Mouse (Mus musculus) embryonic facial prominence, embryonic 10.5 days (tissue): ENCODE measurements at regions not wholly inside any gene's neighbourhood (a gene's known extent, or its start where the extent isn't known, plus 50 kb on each side); places are given as distances from the start of the nearest gene placed in this dataset.

ENCODE experiments used
- DNase-seq: peaks from one replicate; pipeline ENCODE4 v3.0.0-alpha.2; 2017; ENCODE audit warnings: low spot score
- H3K27ac ChIP-seq: fragments of 300-500 bp; sonication (generic); replicated peaks from 2 replicates; pipeline ENCODE4 v1.5.1; 2016; ENCODE audit warnings: mild to moderate bottlenecking
- H3K27me3 ChIP-seq: fragments of 300-500 bp; sonication (generic); replicated peaks from 2 replicates; pipeline ENCODE4 v1.6.1; 2016; ENCODE audit warnings: low read depth, mild to moderate bottlenecking; ENCODE audit not compliant: poor library complexity, severe bottlenecking
- H3K36me3 ChIP-seq: fragments of 300-500 bp; sonication (generic); replicated peaks from 2 replicates; pipeline ENCODE4 v1.6.1; 2016; ENCODE audit warnings: mild to moderate bottlenecking, moderate library complexity
- H3K4me1 ChIP-seq: fragments of 300-500 bp; sonication (generic); 2 replicates; pipeline ENCODE4 v1.6.1; 2016
- H3K4me3 ChIP-seq: fragments of 300-500 bp; sonication (generic); 2 replicates; pipeline ENCODE4 v1.5.1; 2016; ENCODE audit warnings: mild to moderate bottlenecking, moderate library complexity
- H3K9me3 ChIP-seq: fragments of 300-500 bp; sonication (generic); 2 replicates; pipeline ENCODE4 v1.6.1; 2016; ENCODE audit warnings: mild to moderate bottlenecking
- WGBS: fragments of 180-500 bp; shearing (Covaris S2); methylation state at CpG from one replicate; pipeline ENCODE4 v1.1.7; 2016; 5-methylcytosine and 5-hydroxymethylcytosine counted together

DNA sequence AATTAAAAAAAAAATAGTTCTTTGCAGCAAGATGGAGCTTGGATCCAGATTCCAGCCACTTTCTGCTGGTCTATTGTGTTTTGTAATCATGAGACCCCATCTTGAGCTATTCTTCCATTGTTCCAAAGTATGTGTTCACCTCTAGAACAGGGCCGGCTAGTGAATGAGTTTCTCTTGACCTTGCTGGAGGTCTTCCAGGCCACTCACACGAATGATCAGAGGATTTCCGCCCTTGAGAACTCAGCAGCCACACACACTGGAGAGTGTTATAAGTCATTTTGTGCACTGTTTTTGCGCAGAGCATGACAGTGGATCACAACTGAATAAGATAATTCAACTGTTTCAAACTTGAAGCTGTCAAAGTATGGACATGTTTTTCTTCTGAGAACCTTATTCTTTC lies 110.5 kb downstream of the Tbx4 start:
- H3K36me3 ChIP-seq = no peaks in the 10 kb centered on the region
- peaks cover 36% of the 10 kb centered on the region for H3K27me3 ChIP-seq
- WGBS = 83% methylated on average over 4 of the region's 4 CpGs
- H3K4me1 ChIP-seq = peaks cover 14% of the 10 kb centered on the region
- no peak for DNase-seq
- no peaks in the 10 kb centered on the region for H3K9me3 ChIP-seq
- no peak overlapping the region for H3K27ac ChIP-seq
- no peak overlapping the region for H3K4me3 ChIP-seq

GRCm38 (mm10) chr11:86003341-86003740 lies 117.1 kb downstream of the Tbx4 start:
- H3K4me1 ChIP-seq = no peaks in the 10 kb centered on the region
- no peak overlapping the region for H3K27ac ChIP-seq
- no peaks in the 10 kb centered on the region for H3K9me3 ChIP-seq
- no peak overlapping the region for H3K4me3 ChIP-seq
- WGBS = 89% methylated on average over 7 of the region's 7 CpGs
- no peaks in the 10 kb centered on the region for H3K27me3 ChIP-seq
- no peaks in the 10 kb centered on the region for H3K36me3 ChIP-seq
- DNase-seq = no peak

- H3K4me1 ChIP-seq = no peaks in the 10 kb centered on the region
- WGBS = 83% methylated on average over 2 of the region's 2 CpGs
Measured at GRCm38 (mm10) chr11:86005284-86005683, 119.1 kb downstream of the Tbx4 start.

GRCm38 (mm10) chr11:86005899-86006445 lies 119.8 kb downstream of the Tbx4 start:
- Histone ChIP-seq H3K4me1 (no peaks in the 10 kb centered on the region), H3K4me3 (no peak overlapping the region)
- WGBS = 85% methylated on average over 9 of the region's 9 CpGs

More at GRCm38 (mm10) chr11:86005284-86005683, 119.1 kb downstream of the Tbx4 start:
- no peak for DNase-seq
- no peaks in the 10 kb centered on the region for H3K27me3 ChIP-seq
- no peaks in the 10 kb centered on the region for H3K36me3 ChIP-seq
- no peaks in the 10 kb centered on the region for H3K9me3 ChIP-seq
- no peak overlapping the region for H3K4me3 ChIP-seq
- no peak overlapping the region for H3K27ac ChIP-seq

DNA sequence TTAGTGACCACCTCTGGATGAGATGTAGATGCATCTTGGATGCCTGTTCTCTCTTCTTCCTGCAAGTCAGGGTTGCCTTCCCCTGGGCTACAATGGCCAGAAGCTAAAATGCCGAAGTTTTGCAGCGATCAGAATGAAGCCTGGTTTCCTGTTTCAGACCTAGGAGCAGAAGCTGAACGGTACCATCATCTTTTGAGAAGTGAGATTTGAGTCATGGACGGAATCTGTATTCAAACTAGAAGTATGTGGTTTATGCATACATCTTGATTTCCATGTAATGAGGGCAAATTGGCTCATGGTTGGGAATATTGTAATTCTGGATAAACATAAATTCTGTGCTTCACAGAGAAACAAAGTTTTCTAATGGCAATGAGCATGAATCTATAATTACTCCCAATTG lies 120.6 kb downstream of the Tbx4 start:
- DNase-seq = no peak
- no peaks in the 10 kb centered on the region for H3K4me1 ChIP-seq
- no peak overlapping the region for H3K27ac ChIP-seq
- no peaks in the 10 kb centered on the region for H3K27me3 ChIP-seq
- H3K4me3 ChIP-seq = no peak overlapping the region
- no peaks in the 10 kb centered on the region for H3K9me3 ChIP-seq
- WGBS = 81% methylated on average over 4 of the region's 4 CpGs
- no peaks in the 10 kb centered on the region for H3K36me3 ChIP-seq

More at GRCm38 (mm10) chr11:86005899-86006445, 119.8 kb downstream of the Tbx4 start:
- no peak for DNase-seq
- Histone ChIP-seq H3K27me3 (no peaks in the 10 kb centered on the region), H3K9me3 (no peaks in the 10 kb centered on the region), H3K27ac (no peak overlapping the region), H3K36me3 (no peaks in the 10 kb centered on the region)
